ENCODE assay signal across 35 mouse cellular contexts in genomic region chr6:87412011-87412410, GRCm38 (mm10). TPM values are rescaled to one million over a fixed set of nuclear protein-coding genes. Genes with fewer than 3 reads are reported as not detected.
DNase-seq lines count a peak whose midpoint lies in the region; ATAC-seq and TF ChIP-seq lines count a peak whose summit lies in the region.
"Had no signal": no experiment of that assay in that cellular context is flagged by ENCODE, and none has a peak within 500 bp of the region (broad histone marks: within the 10 kb centered on the region; RNA-seq: fewer than 3 reads in every experiment).

No protein-coding gene starts in this region.

- no peak overlapping the region for H3K4me2 ChIP-seq in hindbrain, postnatal 0 days (ENCODE audit: low read depth, low read length)
- H3K4me2 ChIP-seq in hindbrain, embryonic 16.5 days (ENCODE audit: low read length): no peak overlapping the region
- no peak overlapping the region for H3K4me2 ChIP-seq in neural tube, embryonic 12.5 days (replicated peaks)
- H3K4me2 ChIP-seq in neural tube, embryonic 15.5 days: no peak overlapping the region
- no peak overlapping the region for H3K4me2 ChIP-seq in neural tube, embryonic 14.5 days (ENCODE audit: low read depth, low read length)
- H3K4me2 ChIP-seq: embryonic facial prominence, embryonic 13.5 days; forebrain, embryonic 12.5 days; forebrain, embryonic 15.5 days; heart, embryonic 12.5 days; heart, embryonic 15.5 days; hindbrain, embryonic 15.5 days had no signal

- H3K36me3 ChIP-seq in hindbrain, postnatal 0 days (ENCODE audit: insufficient read depth, low read length): no peaks in the 10 kb centered on the region
- no peaks in the 10 kb centered on the region for H3K36me3 ChIP-seq in hindbrain, embryonic 16.5 days (ENCODE audit: control insufficient read depth, insufficient read depth, low read length)
- H3K36me3 ChIP-seq in neural tube, embryonic 12.5 days: no peaks in the 10 kb centered on the region
- H3K36me3 ChIP-seq in neural tube, embryonic 15.5 days: no peaks in the 10 kb centered on the region
- H3K36me3 ChIP-seq in neural tube, embryonic 14.5 days (ENCODE audit: control insufficient read depth, insufficient read depth, low read length): no peaks in the 10 kb centered on the region
- H3K36me3 ChIP-seq: embryonic facial prominence, embryonic 10.5 days; embryonic facial prominence, embryonic 13.5 days; forebrain, embryonic 12.5 days; forebrain, embryonic 15.5 days; heart, embryonic 12.5 days; heart, embryonic 15.5 days; hindbrain, embryonic 15.5 days had no signal

- H3K4me3 ChIP-seq in hindbrain, postnatal 0 days (ENCODE audit: low read length): no peak overlapping the region
- no peak overlapping the region for H3K4me3 ChIP-seq in hindbrain, embryonic 16.5 days (ENCODE audit: low read length)
- no peak overlapping the region for H3K4me3 ChIP-seq in neural tube, embryonic 12.5 days
- no peak overlapping the region for H3K4me3 ChIP-seq in neural tube, embryonic 15.5 days (replicated peaks)
- no peak overlapping the region for H3K4me3 ChIP-seq in neural tube, embryonic 14.5 days (ENCODE audit: low read depth, low read length)
- H3K4me3 ChIP-seq: embryonic facial prominence, embryonic 10.5 days; embryonic facial prominence, embryonic 13.5 days; erythroblast, embryonic 14.5 days; forebrain, embryonic 12.5 days; forebrain, embryonic 15.5 days; heart, embryonic 12.5 days; heart, embryonic 15.5 days; hindbrain, embryonic 15.5 days had no signal

- ATAC-seq in hindbrain, postnatal 0 days: no peak
- ATAC-seq in hindbrain, embryonic 16.5 days: no peak
- ATAC-seq in neural tube, embryonic 12.5 days (ENCODE audit: low FRiP score, low read depth): 0 out of 2 replicates have a peak, but pooled peaks have one; percentile 37
- no peak for ATAC-seq in neural tube, embryonic 15.5 days (ENCODE audit: low FRiP score)
- ATAC-seq in neural tube, embryonic 14.5 days (ENCODE audit: low read depth): peak; percentile 58; the same call in 1 of the 2 replicates
- ATAC-seq: forebrain, embryonic 15.5 days; inflammation-experienced regulatory T-cells, adult 6 months had no signal

- TF ChIP-seq CTCF in hindbrain, postnatal 0 days (IDR thresholded peaks at IDR 0.05; ENCODE audit: low read depth): no peak

- no peaks in the 10 kb centered on the region for H3K27me3 ChIP-seq in hindbrain, postnatal 0 days (ENCODE audit: insufficient read depth, low read length)
- H3K27me3 ChIP-seq in hindbrain, embryonic 16.5 days (replicated peaks; ENCODE audit: control insufficient read depth, insufficient read depth, low read length): no peaks in the 10 kb centered on the region
- no peaks in the 10 kb centered on the region for H3K27me3 ChIP-seq in neural tube, embryonic 12.5 days (replicated peaks)
- no peaks in the 10 kb centered on the region for H3K27me3 ChIP-seq in neural tube, embryonic 15.5 days (replicated peaks)
- no peaks in the 10 kb centered on the region for H3K27me3 ChIP-seq in neural tube, embryonic 14.5 days (ENCODE audit: control insufficient read depth, insufficient read depth, low read length)
- H3K27me3 ChIP-seq: CH12.LX; embryonic facial prominence, embryonic 13.5 days; forebrain, embryonic 12.5 days; forebrain, embryonic 15.5 days; hindbrain, embryonic 15.5 days had no signal

- no peak overlapping the region for H3K9ac ChIP-seq in hindbrain, postnatal 0 days (replicated peaks; ENCODE audit: low read length)
- H3K9ac ChIP-seq in hindbrain, embryonic 16.5 days (ENCODE audit: low read depth, low read length): no peak overlapping the region
- H3K9ac ChIP-seq in neural tube, embryonic 12.5 days: no peak overlapping the region
- no peak overlapping the region for H3K9ac ChIP-seq in neural tube, embryonic 15.5 days (replicated peaks)
- no peak overlapping the region for H3K9ac ChIP-seq in neural tube, embryonic 14.5 days (replicated peaks; ENCODE audit: low read depth, low read length)
- H3K9ac ChIP-seq: embryonic facial prominence, embryonic 13.5 days; forebrain, embryonic 12.5 days; forebrain, embryonic 15.5 days; heart, embryonic 12.5 days; heart, embryonic 15.5 days; hindbrain, embryonic 15.5 days had no signal

- DNase-seq in hindbrain, postnatal 0 days (ENCODE audit: low spot score): peak; percentile 15
- DNase-seq in R1 (ENCODE audit: low read depth, low spot score): peak; percentile 47
- no peak for DNase-seq in ovary, adult 18-20 months (ENCODE audit: low spot score)
- DNase-seq: adrenal gland, postnatal 10 days; adrenal gland, postnatal 36 days; B cell, adult 2 months; cerebellum, adult 11 months; cerebellum, adult 2 months; cerebellum, adult 9-11 months; cerebellum, postnatal 36 days; embryo, embryonic 11 days; gastrocnemius, postnatal 25 days; heart, adult 18-20 months; heart, postnatal 10 days; heart, postnatal 36 days had no signal

- H3K27ac ChIP-seq in hindbrain, postnatal 0 days: no peak overlapping the region
- H3K27ac ChIP-seq in hindbrain, embryonic 16.5 days (ENCODE audit: low read depth, low read length): no peak overlapping the region
- no peak overlapping the region for H3K27ac ChIP-seq in neural tube, embryonic 12.5 days
- no peak overlapping the region for H3K27ac ChIP-seq in neural tube, embryonic 15.5 days (replicated peaks)
- H3K27ac ChIP-seq in neural tube, embryonic 14.5 days (ENCODE audit: low read depth, low read length): no peak overlapping the region
- H3K27ac ChIP-seq: embryonic facial prominence, embryonic 10.5 days; embryonic facial prominence, embryonic 13.5 days; forebrain, embryonic 12.5 days; forebrain, embryonic 15.5 days; heart, embryonic 15.5 days; hindbrain, embryonic 15.5 days had no signal

- 17% methylated on average over 3 of the region's 3 CpGs for WGBS in hindbrain, postnatal 0 days
- 26% methylated on average over 3 of the region's 3 CpGs for WGBS in hindbrain, embryonic 16.5 days
- 24% methylated on average over 3 of the region's 3 CpGs for WGBS in neural tube, embryonic 12.5 days
- WGBS in neural tube, embryonic 15.5 days: 13% methylated on average over 3 of the region's 3 CpGs
- whole genome bisulfite sequencing in neural tube, embryonic 14.5 days: 11% methylated on average over 3 of the region's 3 CpGs

- H3K9me3 ChIP-seq in hindbrain, postnatal 0 days (ENCODE audit: low read length): no peaks in the 10 kb centered on the region
- H3K9me3 ChIP-seq in hindbrain, embryonic 16.5 days (ENCODE audit: control insufficient read depth, low read length): no peaks in the 10 kb centered on the region
- H3K9me3 ChIP-seq in neural tube, embryonic 12.5 days: no peaks in the 10 kb centered on the region
- no peaks in the 10 kb centered on the region for H3K9me3 ChIP-seq in neural tube, embryonic 15.5 days (replicated peaks)
- H3K9me3 ChIP-seq in neural tube, embryonic 14.5 days (ENCODE audit: control insufficient read depth, low read length): no peaks in the 10 kb centered on the region
- H3K9me3 ChIP-seq: embryonic facial prominence, embryonic 10.5 days; embryonic facial prominence, embryonic 13.5 days; forebrain, embryonic 12.5 days; forebrain, embryonic 15.5 days; heart, embryonic 15.5 days; hindbrain, embryonic 15.5 days had no signal

- no peaks in the 10 kb centered on the region for H3K4me1 ChIP-seq in hindbrain, postnatal 0 days (ENCODE audit: insufficient read depth, low read length)
- no peaks in the 10 kb centered on the region for H3K4me1 ChIP-seq in hindbrain, embryonic 16.5 days (ENCODE audit: control insufficient read depth, insufficient read depth, low read depth, low read length)
- H3K4me1 ChIP-seq in neural tube, embryonic 12.5 days: peaks cover 4% of the 10 kb centered on the region; the same call in 1 of the 2 replicates
- peaks cover 6% of the 10 kb centered on the region; the same call in 1 of the 2 replicates for H3K4me1 ChIP-seq in neural tube, embryonic 15.5 days
- H3K4me1 ChIP-seq in neural tube, embryonic 14.5 days (ENCODE audit: control insufficient read depth, insufficient read depth, low read length): no peaks in the 10 kb centered on the region
- H3K4me1 ChIP-seq: embryonic facial prominence, embryonic 13.5 days; forebrain, embryonic 12.5 days; forebrain, embryonic 15.5 days; heart, embryonic 15.5 days had no signal

RNA-seq across cellular contexts. Expression of gene Bmp10, which starts 16.8 kb away (rescaled TPM):
- 0.05 TPM in 1 of 2 replicates, not detected in the other for total RNA-seq in hindbrain, postnatal 0 days (2014; rRNA removed)
- not detected in 2 replicates for polyA plus RNA-seq in hindbrain, postnatal 0 days (2015; fragmentation: Nextera tagmentation; extraction: Ambion mirVana)
- not detected in 2 replicates for polyA plus RNA-seq in hindbrain, embryonic 16.5 days (2015; fragmentation: Nextera tagmentation; extraction: Ambion mirVana)
- polyA plus RNA-seq in neural tube, embryonic 12.5 days (2016; fragmentation: Nextera tagmentation; extraction: Ambion mirVana): not detected in 2 replicates
- polyA plus RNA-seq in neural tube, embryonic 15.5 days (2015; fragmentation: Nextera tagmentation; extraction: Ambion mirVana): not detected in 2 replicates
- polyA plus RNA-seq in neural tube, embryonic 14.5 days (2014; fragmentation: Nextera tagmentation; extraction: Ambion mirVana): not detected in 2 replicates
- total RNA-seq: adrenal gland, adult 18-20 months; adrenal gland, postnatal 36 days; CH12.LX; gastrocnemius, adult 8-10 months; gastrocnemius, postnatal 25 days; MEL had no signal
- polyA plus RNA-seq: cerebellum, adult 2 months; cortical plate, adult 2 months; embryonic facial prominence, embryonic 10.5 days; embryonic facial prominence, embryonic 13.5 days; erythroblast, embryonic 14.5 days; forebrain, embryonic 12.5 days; forebrain, embryonic 15.5 days; gonadal fat pad, adult 2 months; hindbrain, embryonic 11.5 days; hindbrain, embryonic 15.5 days; inflammation-experienced regulatory T-cells, adult 6 months had no signal

RNA-seq across cellular contexts. Expression of gene Gkn3, which starts 23.3 kb away (rescaled TPM):
- total RNA-seq in hindbrain, postnatal 0 days (2014; rRNA removed): not detected in 2 replicates
- polyA plus RNA-seq in hindbrain, postnatal 0 days (2015; fragmentation: Nextera tagmentation; extraction: Ambion mirVana): 0.63 and 0.86 TPM in 2 replicates
- polyA plus RNA-seq in hindbrain, embryonic 16.5 days (2015; fragmentation: Nextera tagmentation; extraction: Ambion mirVana): 0.44 and 0.93 TPM in 2 replicates
- not detected in 2 replicates for polyA plus RNA-seq in neural tube, embryonic 12.5 days (2016; fragmentation: Nextera tagmentation; extraction: Ambion mirVana)
- polyA plus RNA-seq in neural tube, embryonic 15.5 days (2015; fragmentation: Nextera tagmentation; extraction: Ambion mirVana): 0.42 and 0.57 TPM in 2 replicates
- polyA plus RNA-seq in neural tube, embryonic 14.5 days (2014; fragmentation: Nextera tagmentation; extraction: Ambion mirVana): 0.42 TPM in 1 of 2 replicates, not detected in the other
- total RNA-seq: CH12.LX, MEL had no signal
- polyA plus RNA-seq: embryonic facial prominence, embryonic 10.5 days; erythroblast, embryonic 14.5 days; hindbrain, embryonic 11.5 days; inflammation-experienced regulatory T-cells, adult 6 months had no signal

RNA-seq across cellular contexts. Expression of gene Gkn2, which starts 38.9 kb away (rescaled TPM):
- total RNA-seq in hindbrain, postnatal 0 days (2014; rRNA removed): not detected in 2 replicates
- not detected in 2 replicates for polyA plus RNA-seq in hindbrain, postnatal 0 days (2015; fragmentation: Nextera tagmentation; extraction: Ambion mirVana)
- not detected in 2 replicates for polyA plus RNA-seq in hindbrain, embryonic 16.5 days (2015; fragmentation: Nextera tagmentation; extraction: Ambion mirVana)
- polyA plus RNA-seq in neural tube, embryonic 12.5 days (2016; fragmentation: Nextera tagmentation; extraction: Ambion mirVana): not detected in 2 replicates
- polyA plus RNA-seq in neural tube, embryonic 15.5 days (2015; fragmentation: Nextera tagmentation; extraction: Ambion mirVana): not detected in 2 replicates
- not detected in 2 replicates for polyA plus RNA-seq in neural tube, embryonic 14.5 days (2014; fragmentation: Nextera tagmentation; extraction: Ambion mirVana)
- total RNA-seq: adrenal gland, adult 18-20 months; adrenal gland, postnatal 10 days; adrenal gland, postnatal 36 days; CH12.LX; gastrocnemius, adult 8-10 months; gastrocnemius, postnatal 25 days; heart, adult 18-20 months; heart, postnatal 10 days; heart, postnatal 36 days; MEL had no signal
- polyA plus RNA-seq: cerebellum, adult 2 months; cortical plate, adult 2 months; embryonic facial prominence, embryonic 10.5 days; embryonic facial prominence, embryonic 13.5 days; erythroblast, embryonic 14.5 days; forebrain, embryonic 12.5 days; forebrain, embryonic 15.5 days; heart, embryonic 12.5 days; heart, embryonic 15.5 days; hindbrain, embryonic 11.5 days; hindbrain, embryonic 15.5 days; inflammation-experienced regulatory T-cells, adult 6 months had no signal

Comparison
In these comparisons a context has a peak if more than half of its experiments do, and no peak if none do; other contexts are left out.
1. ATAC-seq: peak in neural tube, embryonic 12.5 days (single experiment) and neural tube, embryonic 14.5 days (single experiment); none in hindbrain, postnatal 0 days (single experiment), hindbrain, embryonic 16.5 days (single experiment) and neural tube, embryonic 15.5 days (single experiment).